Mouse (Mus musculus): ENCODE measurements around the gene Phf11d. TPM values are rescaled to one million over a fixed set of nuclear protein-coding genes. Genes with fewer than 3 reads are reported as not detected.
A peak's percentile ranks its signal among the peaks of the same experiment; 100 is the strongest.
"Not testable (repeated sequence)": the region's sequence is repeated elsewhere in the genome, so short reads cannot be mapped to it uniquely, and the experiment has no call there.

Gene Phf11d
- polyA plus RNA-seq, 1 experiment = 8.0 TPM

DNA sequence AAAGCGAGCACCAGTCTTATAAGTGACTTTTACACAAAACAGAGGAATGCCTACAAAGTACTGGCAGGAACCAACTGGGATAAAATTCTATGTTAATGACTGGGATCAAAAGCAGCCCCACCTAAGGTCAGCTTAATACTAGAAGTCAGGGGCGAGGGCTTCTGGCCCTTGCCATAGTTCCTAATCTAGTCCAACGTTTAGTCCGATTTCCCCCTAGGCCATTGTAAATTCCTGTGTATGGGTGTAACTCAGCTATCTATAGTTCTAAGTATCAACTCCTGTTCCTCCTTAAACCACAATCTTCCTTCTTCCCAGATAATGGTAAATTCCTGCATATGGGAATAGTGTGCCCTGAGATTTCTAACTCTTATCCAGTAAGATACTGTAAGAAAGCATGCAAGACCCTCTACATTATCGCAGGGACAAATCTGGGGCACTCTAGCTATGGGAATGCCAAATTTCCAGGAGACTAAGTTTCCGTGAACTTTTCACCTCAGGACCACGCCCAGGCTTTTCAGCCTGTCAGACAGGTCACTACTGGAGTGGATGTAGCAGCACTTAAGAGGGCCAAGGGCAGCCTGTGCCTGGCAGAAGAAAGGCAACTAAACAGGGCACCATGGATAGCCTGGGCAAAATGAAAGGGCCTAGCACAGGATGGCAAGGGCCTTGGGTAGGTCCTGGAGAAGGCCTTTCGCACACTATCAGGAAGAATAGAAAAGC is 1.3 kb upstream of the Phf11d start:
- H3K36me3 ChIP-seq (ENCODE audit: control insufficient read depth, insufficient read depth, low read length) = no peaks in the 10 kb centered on the region
- no peak overlapping the region for H3K27ac ChIP-seq (ENCODE audit: insufficient read depth, low read depth, low read length)
- peak; percentile 2 for DNase-seq
- no peaks in the 10 kb centered on the region for H3K27me3 ChIP-seq (replicated peaks; ENCODE audit: control insufficient read depth, insufficient read depth, low read length)
- H3K4me1 ChIP-seq (ENCODE audit: control insufficient read depth, insufficient read depth, low read length) = no peaks in the 10 kb centered on the region
- TF ChIP-seq POLR2A (IDR thresholded peaks at IDR 0.05; ENCODE audit: low read depth, low read length) (no peak), CTCF (conservative IDR thresholded peaks at IDR 0.05; ENCODE audit: insufficient read depth, insufficient read length, low read depth, low read length) (no peak)
- WGBS = 79% methylated on average over 8 of the region's 8 CpGs
- no peak overlapping the region for H3K4me3 ChIP-seq (ENCODE audit: insufficient read depth, low read depth, low read length)

DNA sequence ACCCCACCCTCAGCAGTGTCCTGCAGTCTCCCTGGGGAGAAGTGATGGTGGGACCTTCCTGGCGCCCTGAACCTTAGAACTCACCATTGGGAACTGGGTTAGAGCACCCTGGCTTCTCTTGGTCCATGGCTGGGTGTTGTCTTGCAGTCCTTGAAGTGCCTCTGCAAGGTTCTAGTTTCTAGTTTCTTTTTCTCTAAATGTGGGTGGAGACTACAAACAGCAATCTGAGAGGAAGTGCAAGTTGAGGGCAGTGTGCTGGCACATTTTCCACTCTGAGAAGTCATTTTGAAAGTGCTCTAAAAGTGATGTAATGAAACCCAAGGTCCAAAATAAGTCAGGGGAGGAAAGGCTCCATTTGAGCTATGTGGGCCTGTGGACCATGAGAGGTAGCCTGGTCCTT is 24.1 kb downstream of the Phf11d start, which contains the start of gene Phf11b:
Phf11b (minus strand) TSS at position 163 of the 400 bp plus-strand sequence.
- Histone ChIP-seq H3K27ac (ENCODE audit: insufficient read depth, low read depth, low read length) (peak within 1 kb of the TSS; percentile 16; the same call in 1 of the 2 replicates), H3K4me3 (ENCODE audit: insufficient read depth, low read depth, low read length) (0 out of 2 replicates have a peak within 1 kb of the TSS, but pooled peaks have one; percentile 9)
- H3K4me1 ChIP-seq (ENCODE audit: control insufficient read depth, insufficient read depth, low read length); H3K36me3 ChIP-seq (ENCODE audit: control insufficient read depth, insufficient read depth, low read length); H3K27me3 ChIP-seq (replicated peaks; ENCODE audit: control insufficient read depth, insufficient read depth, low read length): not testable (repeated sequence)
- 71% methylated on average over 1 of the region's 1 CpGs for WGBS
- DNase-seq = peak; percentile 43

DNA sequence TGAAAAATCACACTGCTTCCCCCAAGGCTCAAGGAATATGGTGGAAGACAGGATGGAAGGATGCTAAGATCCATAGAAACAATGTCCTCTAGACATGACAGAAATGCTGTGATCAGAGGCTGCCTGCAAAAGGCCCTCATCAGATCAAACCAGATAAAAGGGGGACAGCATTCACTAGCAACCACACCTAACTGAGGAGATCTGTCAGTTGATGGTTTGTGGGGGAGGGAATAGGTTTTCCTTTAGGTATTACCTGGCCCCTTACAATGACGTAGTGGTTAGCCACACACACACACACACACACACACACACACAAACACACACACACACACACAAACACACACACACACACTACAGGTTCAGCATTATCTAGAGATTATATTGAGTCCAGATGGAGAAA is 25.7 kb downstream of the Phf11d start:
- Histone ChIP-seq H3K4me3 (ENCODE audit: insufficient read depth, low read depth, low read length) (no peak overlapping the region), H3K27ac (ENCODE audit: insufficient read depth, low read depth, low read length) (no peak overlapping the region), H3K4me1 (ENCODE audit: control insufficient read depth, insufficient read depth, low read length) (no peaks in the 10 kb centered on the region), H3K27me3 (replicated peaks; ENCODE audit: control insufficient read depth, insufficient read depth, low read length) (no peaks in the 10 kb centered on the region), H3K36me3 (ENCODE audit: control insufficient read depth, insufficient read depth, low read length) (no peaks in the 10 kb centered on the region)
- no peak for TF ChIP-seq POLR2A (IDR thresholded peaks at IDR 0.05; ENCODE audit: low read depth, low read length)
- no peak for TF ChIP-seq CTCF (conservative IDR thresholded peaks at IDR 0.05; ENCODE audit: insufficient read depth, insufficient read length, low read depth, low read length)
- DNase-seq = no peak
- 83% methylated on average over 1 of the region's 1 CpGs for WGBS

DNA sequence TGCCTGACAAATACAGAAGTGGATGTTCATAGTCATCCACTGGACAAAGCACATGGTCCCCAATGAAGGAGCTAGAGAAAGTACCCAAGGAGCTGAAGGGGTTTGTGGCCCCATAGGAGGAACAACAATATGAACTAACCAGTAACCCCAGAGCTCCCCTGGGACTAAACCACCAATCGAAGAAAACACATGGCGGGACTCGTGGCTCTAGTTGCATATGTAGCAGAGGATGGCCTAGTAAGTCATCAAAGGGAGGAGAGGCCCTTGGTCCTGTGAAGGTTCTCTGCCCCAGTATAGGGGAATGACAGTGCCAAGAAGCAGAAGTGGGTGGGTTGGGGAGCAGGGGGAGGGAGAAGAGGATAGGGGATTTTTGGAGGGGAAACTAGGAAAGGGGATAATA is 29.2 kb downstream of the Phf11d start:
- WGBS = 81% methylated on average over 3 of the region's 3 CpGs
- not testable (repeated sequence) for H3K27ac ChIP-seq (ENCODE audit: insufficient read depth, low read depth, low read length); H3K4me3 ChIP-seq (ENCODE audit: insufficient read depth, low read depth, low read length); DNase-seq; H3K36me3 ChIP-seq (ENCODE audit: control insufficient read depth, insufficient read depth, low read length); H3K4me1 ChIP-seq (ENCODE audit: control insufficient read depth, insufficient read depth, low read length); H3K27me3 ChIP-seq (replicated peaks; ENCODE audit: control insufficient read depth, insufficient read depth, low read length)

DNA sequence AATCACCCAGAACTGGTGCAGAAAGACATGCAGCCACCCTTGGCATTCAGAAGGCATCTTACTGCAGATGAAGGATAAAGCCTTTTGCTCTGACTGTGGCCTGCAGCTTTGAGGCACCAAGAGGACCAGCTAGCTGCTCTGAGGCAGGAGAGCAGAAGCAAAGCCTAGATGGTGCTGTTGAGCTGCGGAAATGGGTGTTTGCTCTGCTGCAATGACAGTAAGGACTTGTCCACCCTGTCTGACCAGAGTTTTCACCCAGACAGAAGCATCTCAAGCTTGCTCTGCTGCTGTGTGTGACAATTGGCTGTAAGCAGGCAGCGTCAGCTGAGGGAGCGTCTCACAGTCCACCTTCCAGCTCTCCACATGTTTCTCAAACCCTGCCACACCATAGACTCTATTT is 34.8 kb downstream of the Phf11d start:
- 56% methylated on average over 3 of the region's 3 CpGs for WGBS
- TF ChIP-seq CTCF (conservative IDR thresholded peaks at IDR 0.05; ENCODE audit: insufficient read depth, insufficient read length, low read depth, low read length) = peak; percentile 39; the same call in 1 of the 2 replicates
- not testable (repeated sequence) for H3K4me1 ChIP-seq (ENCODE audit: control insufficient read depth, insufficient read depth, low read length); H3K36me3 ChIP-seq (ENCODE audit: control insufficient read depth, insufficient read depth, low read length); H3K27ac ChIP-seq (ENCODE audit: insufficient read depth, low read depth, low read length); H3K4me3 ChIP-seq (ENCODE audit: insufficient read depth, low read depth, low read length); H3K27me3 ChIP-seq (replicated peaks; ENCODE audit: control insufficient read depth, insufficient read depth, low read length)
- peak; percentile 8 for DNase-seq

DNA sequence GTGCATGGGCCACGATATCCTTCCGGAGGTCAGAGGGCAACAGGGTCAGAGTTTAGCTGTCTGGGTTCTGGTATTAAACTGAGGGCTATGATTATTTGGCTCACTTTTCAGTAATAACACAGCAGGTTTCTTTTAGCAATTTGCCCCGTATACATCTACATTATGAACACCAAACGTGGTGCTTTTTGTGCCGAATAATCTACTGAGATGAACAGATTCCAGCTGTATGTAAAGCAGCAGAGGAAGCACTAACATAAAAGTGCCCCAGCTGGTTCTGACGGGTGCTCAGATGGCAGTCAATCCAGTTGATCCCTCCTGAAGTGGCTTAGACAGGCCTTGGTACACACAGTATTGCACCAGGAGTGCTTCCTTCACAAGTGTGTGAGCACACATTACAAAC is 45.3 kb downstream of the Phf11d start:
- H3K27ac ChIP-seq (ENCODE audit: insufficient read depth, low read depth, low read length); H3K36me3 ChIP-seq (ENCODE audit: control insufficient read depth, insufficient read depth, low read length); DNase-seq; H3K4me3 ChIP-seq (ENCODE audit: insufficient read depth, low read depth, low read length); H3K27me3 ChIP-seq (replicated peaks; ENCODE audit: control insufficient read depth, insufficient read depth, low read length); H3K4me1 ChIP-seq (ENCODE audit: control insufficient read depth, insufficient read depth, low read length): not testable (repeated sequence)
- WGBS = 86% methylated on average over 6 of the region's 6 CpGs

DNA sequence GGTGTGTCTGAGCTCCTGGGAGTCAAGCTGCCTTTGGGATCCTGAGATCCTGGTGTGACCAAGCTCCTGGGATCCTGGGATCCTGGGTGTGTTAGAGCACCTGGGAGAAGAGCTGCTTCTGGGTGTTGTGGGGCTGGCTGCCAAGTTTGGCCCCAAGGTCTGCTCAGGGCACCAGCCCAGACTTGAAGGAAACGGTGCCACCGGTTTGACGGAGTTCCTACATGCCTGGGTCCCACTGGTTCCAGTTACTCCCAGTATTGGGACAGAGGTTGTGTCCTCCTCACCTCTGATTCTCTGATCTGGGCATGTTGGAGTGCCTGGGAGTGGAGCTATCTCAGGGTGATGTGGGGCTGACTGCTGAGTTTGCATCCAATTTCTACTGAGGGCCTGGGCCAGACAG is 46.2 kb downstream of the Phf11d start:
- WGBS = 98% methylated on average over 3 of the region's 3 CpGs
- not testable (repeated sequence) for H3K27ac ChIP-seq (ENCODE audit: insufficient read depth, low read depth, low read length); H3K4me1 ChIP-seq (ENCODE audit: control insufficient read depth, insufficient read depth, low read length); H3K4me3 ChIP-seq (ENCODE audit: insufficient read depth, low read depth, low read length); H3K27me3 ChIP-seq (replicated peaks; ENCODE audit: control insufficient read depth, insufficient read depth, low read length); DNase-seq; H3K36me3 ChIP-seq (ENCODE audit: control insufficient read depth, insufficient read depth, low read length)

Other genes starting within 250 kb of the Phf11d start
- gene 1700129C05Rik, start 222.6 kb downstream of the Phf11d start, polyA plus RNA-seq (2012; rRNA removed) = 0.24 TPM in 1 of 2 replicates, not detected in the other
- gene Gm5142, start 186.7 kb downstream of the Phf11d start, polyA plus RNA-seq (2012; rRNA removed) = 0.23 TPM in 2 replicates
- 11.9 and 13.2 TPM in 2 replicates for gene Rcbtb1, start 164.3 kb downstream of the Phf11d start, polyA plus RNA-seq (2012; rRNA removed)
- gene Gm6904, start 105.3 kb downstream of the Phf11d start, polyA plus RNA-seq (2012; rRNA removed) = 0.11 TPM in 1 of 2 replicates, not detected in the other
- gene Phf11a, start 67.9 kb downstream of the Phf11d start, polyA plus RNA-seq (2012; rRNA removed) = 0.50 and 0.94 TPM in 2 replicates
- 1.1 and 2.3 TPM in 2 replicates for gene Phf11b, start 24.1 kb downstream of the Phf11d start, polyA plus RNA-seq (2012; rRNA removed)
- gene Phf11c, start 29.9 kb upstream of the Phf11d start, polyA plus RNA-seq (2012; rRNA removed) = 0.52 and 0.77 TPM in 2 replicates
- gene Setdb2, start 75.4 kb upstream of the Phf11d start, polyA plus RNA-seq (2012; rRNA removed) = 4.9 and 5.5 TPM in 2 replicates
- gene Cab39l, start 75.5 kb upstream of the Phf11d start, polyA plus RNA-seq (2012; rRNA removed) = 19.9 and 24.6 TPM in 2 replicates
- 6.1 and 10.8 TPM in 2 replicates for gene Cdadc1, start 232.5 kb upstream of the Phf11d start, polyA plus RNA-seq (2012; rRNA removed)

Measured in kidney, adult 2 months (tissue).